Mouse (Mus musculus) splenic B cell, adult 2 months (primary cell): ENCODE measurements around the gene St3gal5.
"Not testable (repeated sequence)": the region's sequence is repeated elsewhere in the genome, so short reads cannot be mapped to it uniquely, and the experiment has no call there.

ENCODE experiments used
- DNase-seq: peaks from one replicate; pipeline ENCODE4 v3.0.0-alpha.2; 2011; ENCODE audit warnings: low read depth, low spot score
- H3K27me3 ChIP-seq: 2 replicates; pipeline ENCODE4 v1.6.1; 2012; ENCODE audit warnings: mild to moderate bottlenecking, low read length, moderate library complexity, mixed read lengths; ENCODE audit not compliant: control insufficient read depth, poor library complexity, insufficient read depth, severe bottlenecking
- H3K36me3 ChIP-seq: 2 replicates; pipeline ENCODE4 v1.6.1; 2012; ENCODE audit warnings: mild to moderate bottlenecking, low read length, moderate library complexity, mixed read lengths; ENCODE audit not compliant: control insufficient read depth, poor library complexity, insufficient read depth, severe bottlenecking

Gene St3gal5

GRCm38 (mm10) chr6:72134850-72135515 lies 37.6 kb downstream of the St3gal5 start:
- DNase-seq = no peak
- no peaks in the 10 kb centered on the region for H3K27me3 ChIP-seq
- H3K36me3 ChIP-seq = no peaks in the 10 kb centered on the region

- Histone ChIP-seq H3K36me3 (no peaks in the 10 kb centered on the region), H3K27me3 (no peaks in the 10 kb centered on the region)
- DNase-seq = no peak
These were observed 38.6 kb downstream of the St3gal5 start for GRCm38 (mm10) chr6:72136016-72136415.

- Histone ChIP-seq H3K27me3 (no peaks in the 10 kb centered on the region), H3K36me3 (no peaks in the 10 kb centered on the region)
- no peak for DNase-seq
These were observed 39.2 kb downstream of the St3gal5 start for GRCm38 (mm10) chr6:72136543-72136942.

GRCm38 (mm10) chr6:72139508-72140193 lies 42.3 kb downstream of the St3gal5 start:
- H3K36me3 ChIP-seq = no peaks in the 10 kb centered on the region
- H3K27me3 ChIP-seq = no peaks in the 10 kb centered on the region
- DNase-seq = peak; percentile 70

- peak; percentile 93 for DNase-seq
- Histone ChIP-seq H3K36me3 (no peaks in the 10 kb centered on the region), H3K27me3 (no peaks in the 10 kb centered on the region)
These were observed 43.0 kb downstream of the St3gal5 start for GRCm38 (mm10) chr6:72140371-72140770.

GRCm38 (mm10) chr6:72141191-72141590 lies 43.8 kb downstream of the St3gal5 start:
- Histone ChIP-seq H3K27me3 (no peaks in the 10 kb centered on the region), H3K36me3 (no peaks in the 10 kb centered on the region)
- DNase-seq = no peak

GRCm38 (mm10) chr6:72142561-72142960 lies 45.2 kb downstream of the St3gal5 start:
- no peak for DNase-seq
- Histone ChIP-seq H3K27me3 (no peaks in the 10 kb centered on the region), H3K36me3 (no peaks in the 10 kb centered on the region)

- H3K27me3 ChIP-seq = no peaks in the 10 kb centered on the region
- DNase-seq = no peak
- H3K36me3 ChIP-seq = no peaks in the 10 kb centered on the region
These were observed 47.0 kb downstream of the St3gal5 start for GRCm38 (mm10) chr6:72144353-72144752.

- DNase-seq = no peak
- H3K36me3 ChIP-seq = no peaks in the 10 kb centered on the region
- no peaks in the 10 kb centered on the region for H3K27me3 ChIP-seq
These were observed 49.4 kb downstream of the St3gal5 start for GRCm38 (mm10) chr6:72146803-72147202.

- Histone ChIP-seq H3K27me3 (no peaks in the 10 kb centered on the region), H3K36me3 (no peaks in the 10 kb centered on the region)
- no peak for DNase-seq
These were observed 51.3 kb downstream of the St3gal5 start for GRCm38 (mm10) chr6:72148721-72149120.

- Histone ChIP-seq H3K36me3 (no peaks in the 10 kb centered on the region), H3K27me3 (no peaks in the 10 kb centered on the region)
- DNase-seq = no peak
These were observed 52.4 kb downstream of the St3gal5 start for GRCm38 (mm10) chr6:72149797-72150196.

GRCm38 (mm10) chr6:72152707-72153106 lies 55.3 kb downstream of the St3gal5 start:
- Histone ChIP-seq H3K36me3 (no peaks in the 10 kb centered on the region), H3K27me3 (no peaks in the 10 kb centered on the region)
- DNase-seq = no peak

GRCm38 (mm10) chr6:72153455-72153854 lies 56.1 kb downstream of the St3gal5 start:
- H3K27me3 ChIP-seq = no peaks in the 10 kb centered on the region
- peak; percentile 57 for DNase-seq
- H3K36me3 ChIP-seq = no peaks in the 10 kb centered on the region

- not testable (repeated sequence) for H3K27me3 ChIP-seq, DNase-seq, H3K36me3 ChIP-seq
These were observed 56.6 kb downstream of the St3gal5 start for GRCm38 (mm10) chr6:72154008-72154407.

GRCm38 (mm10) chr6:72154938-72155531 lies 57.6 kb downstream of the St3gal5 start:
- no peak for DNase-seq
- no peaks in the 10 kb centered on the region for H3K27me3 ChIP-seq

More at GRCm38 (mm10) chr6:72154938-72155531, 57.6 kb downstream of the St3gal5 start:
- no peaks in the 10 kb centered on the region for H3K36me3 ChIP-seq
